Mouse (Mus musculus) urinary bladder, adult 2 months (tissue): ENCODE data around the gene Lmntd2. TPM values are rescaled to one million over a fixed set of nuclear protein-coding genes. Genes with fewer than 3 reads are reported as not detected.

ENCODE experiments used
- DNase-seq: peaks from one replicate; pipeline ENCODE4 v3.0.0; 2022; ENCODE audit warnings: low spot score
- polyA plus RNA-seq: library from polyadenylated mRNA; depleted of rRNA; stranded (reverse); fragments of >200 nt; gene quantifications from 2 replicates; pipeline ENCODE4 v1.2.3, GENCODE M21; 2012; rRNA removed

Lmntd2 gene
- polyA plus RNA-seq, 1 experiment: 11.6 TPM

DNA sequence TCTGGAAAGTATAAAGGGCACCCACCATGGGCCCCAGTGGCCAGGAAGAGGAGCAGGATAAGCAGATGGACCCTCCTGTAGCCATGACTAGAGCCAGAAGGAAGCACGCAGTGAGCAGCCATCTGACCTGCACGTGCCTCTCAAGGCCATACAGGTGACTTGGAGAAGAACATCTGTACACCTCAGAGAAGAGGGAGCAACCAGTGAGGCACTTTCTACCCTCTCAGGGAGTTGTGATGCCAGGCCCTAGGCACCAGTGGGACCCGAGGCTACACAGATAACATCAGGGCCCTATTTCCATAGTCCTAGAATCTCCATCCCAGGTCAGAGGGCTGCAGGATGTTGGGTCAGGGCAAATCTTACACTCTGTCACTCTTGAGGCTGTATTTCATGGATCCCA, 23.7 kb downstream of the Lmntd2 start:
- no peak for DNase-seq

DNA sequence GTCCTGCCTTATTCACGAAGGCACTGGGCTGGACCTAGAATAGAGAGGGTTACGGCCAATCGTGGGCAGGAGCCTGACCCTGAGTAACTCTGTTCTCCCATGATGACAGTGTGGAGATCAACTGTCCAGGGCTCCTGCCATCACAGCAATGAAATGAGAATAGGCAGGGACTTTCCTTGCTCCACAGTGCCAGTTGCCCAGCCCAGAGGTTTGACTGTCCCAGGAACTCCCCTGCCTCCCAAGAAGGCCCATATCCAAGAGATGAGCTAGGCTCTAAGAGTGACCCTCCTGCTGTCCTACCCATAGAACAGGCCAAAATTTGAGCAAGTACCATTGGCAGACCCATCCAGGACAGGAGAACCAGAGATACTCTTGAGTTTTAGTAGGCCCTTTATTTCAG, 25.1 kb downstream of the Lmntd2 start:
- no peak for DNase-seq

DNA sequence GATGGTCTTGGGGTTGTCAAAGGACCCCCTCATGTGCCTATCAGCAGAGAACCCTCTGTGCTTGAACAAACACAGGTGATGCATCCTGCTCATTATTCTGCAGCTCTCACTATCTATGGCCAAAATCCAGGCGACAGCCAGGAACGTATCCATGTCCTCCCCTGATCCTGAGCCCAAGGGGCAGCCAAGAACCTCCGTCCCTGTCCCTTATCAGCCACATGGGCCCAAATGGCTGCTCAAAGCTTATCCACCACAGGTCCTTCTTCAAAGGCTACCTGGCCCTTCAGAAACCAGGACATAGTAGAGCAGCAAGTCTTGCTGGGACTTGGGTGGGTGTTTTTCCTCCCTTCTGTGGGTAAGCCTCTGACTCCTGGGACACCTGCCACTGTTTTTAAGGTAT, 25.7 kb downstream of the Lmntd2 start:
- no peak for DNase-seq

DNA sequence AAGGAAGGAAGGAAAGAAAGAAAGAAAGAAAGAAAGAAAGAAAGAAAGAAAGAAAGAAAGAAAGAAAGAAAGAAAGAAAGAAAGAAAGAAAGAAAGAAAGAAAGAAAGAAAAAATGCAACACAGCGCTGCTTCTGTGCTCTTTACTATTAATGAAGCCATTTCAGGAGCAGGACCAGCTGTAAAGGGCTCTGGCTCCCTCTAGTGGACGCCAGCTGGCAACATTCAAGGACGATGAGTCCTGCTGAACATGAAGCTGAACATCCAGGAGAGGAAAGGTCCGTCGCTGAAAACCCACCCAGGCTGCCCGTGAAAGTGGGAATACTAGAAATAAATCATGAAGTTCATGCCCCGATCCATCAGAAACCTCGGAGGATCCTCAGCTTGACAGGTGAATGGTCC, 37.7 kb downstream of the Lmntd2 start:
- DNase-seq: peak; percentile 62

DNA sequence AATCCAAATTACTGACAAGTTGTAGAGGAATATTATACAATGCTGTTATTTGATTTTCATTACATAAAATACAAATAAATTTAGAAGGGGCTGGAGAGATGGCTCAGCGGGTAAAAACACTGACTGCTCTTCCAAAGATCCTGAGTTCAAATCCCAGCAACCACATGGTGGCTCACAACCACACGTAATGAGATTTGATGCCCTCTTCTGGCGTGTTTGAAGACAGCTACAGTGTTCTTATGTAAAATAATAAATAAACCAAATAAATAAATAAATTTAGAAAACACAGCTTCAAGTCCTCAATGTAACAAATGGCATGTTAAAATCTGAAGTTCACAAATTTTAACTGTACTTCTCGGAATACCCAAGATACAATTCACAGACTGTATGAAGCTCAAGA, 38.8 kb downstream of the Lmntd2 start:
- DNase-seq: no peak

DNA sequence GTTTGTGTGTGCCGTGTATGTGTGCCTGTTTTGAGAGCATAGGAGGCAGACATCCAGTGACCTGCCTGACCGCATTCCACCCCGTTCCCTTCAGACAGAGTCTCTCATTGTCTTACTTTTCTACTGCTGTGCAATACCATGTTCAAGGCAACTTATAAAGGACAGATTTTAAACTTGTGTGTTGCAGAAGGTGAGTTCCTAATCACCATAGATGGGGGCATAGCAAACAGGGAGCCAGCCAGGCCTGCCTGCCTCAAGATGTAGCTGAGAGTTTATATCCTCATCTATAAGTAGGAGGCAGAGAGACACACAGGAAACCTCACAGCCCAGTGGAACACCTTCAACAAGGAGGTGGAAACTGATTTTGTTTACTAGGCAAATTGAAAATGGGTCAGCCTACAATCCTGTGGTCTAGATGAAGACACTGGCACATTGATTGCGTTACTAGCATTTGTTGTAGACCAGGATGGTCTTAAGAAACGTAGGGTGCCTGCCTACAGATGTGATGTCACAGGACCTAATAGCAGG, 40.5 kb downstream of the Lmntd2 start:
- DNase-seq: no peak

DNA sequence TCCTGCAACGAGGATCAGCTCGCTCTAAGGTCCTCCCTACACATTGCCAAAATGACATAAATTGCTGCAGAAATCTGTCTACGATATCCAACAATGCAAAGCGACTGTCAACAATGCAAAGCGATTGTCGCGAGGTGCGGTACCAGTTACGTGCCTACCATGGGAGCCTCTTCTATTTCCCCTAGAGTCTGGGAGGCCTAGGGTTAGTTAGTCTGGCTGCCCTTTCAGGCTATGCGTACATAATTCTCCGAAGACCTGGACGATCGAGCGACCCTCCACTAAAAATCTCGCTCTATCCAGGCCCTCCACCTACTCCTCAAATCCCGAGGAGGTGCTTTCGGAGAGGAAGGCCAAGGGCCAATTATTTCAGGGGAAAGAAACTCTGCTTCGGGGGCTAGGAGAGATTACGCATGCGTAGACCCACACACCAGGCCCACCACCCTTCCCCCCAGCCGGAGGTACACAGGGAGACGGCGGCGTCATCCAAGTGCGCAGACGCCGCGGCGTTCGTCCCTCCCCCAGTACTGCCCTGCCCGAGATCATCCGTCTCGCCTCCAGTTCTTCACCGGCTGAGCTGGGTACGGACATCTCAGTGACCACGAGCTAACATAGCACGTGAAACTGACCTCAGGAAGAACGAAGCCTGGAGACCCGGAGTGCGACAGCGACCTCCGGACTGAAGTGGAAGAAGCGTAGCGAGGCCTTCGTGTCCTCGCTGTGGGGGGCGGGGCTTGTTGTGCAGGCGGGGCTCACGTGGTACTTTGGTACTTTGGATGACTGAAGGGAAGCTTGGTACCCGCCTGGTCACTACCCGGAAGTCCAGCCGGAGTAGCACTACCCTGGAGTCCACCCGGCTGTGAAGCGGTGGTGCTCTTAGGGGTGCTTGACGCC, 41.5 kb downstream of the Lmntd2 start, which contains the start of gene Rnh1:
TSS of gene Rnh1 (minus strand) at position 742 of the 891 bp plus-strand sequence.
- DNase-seq: peak; percentile 79

DNA sequence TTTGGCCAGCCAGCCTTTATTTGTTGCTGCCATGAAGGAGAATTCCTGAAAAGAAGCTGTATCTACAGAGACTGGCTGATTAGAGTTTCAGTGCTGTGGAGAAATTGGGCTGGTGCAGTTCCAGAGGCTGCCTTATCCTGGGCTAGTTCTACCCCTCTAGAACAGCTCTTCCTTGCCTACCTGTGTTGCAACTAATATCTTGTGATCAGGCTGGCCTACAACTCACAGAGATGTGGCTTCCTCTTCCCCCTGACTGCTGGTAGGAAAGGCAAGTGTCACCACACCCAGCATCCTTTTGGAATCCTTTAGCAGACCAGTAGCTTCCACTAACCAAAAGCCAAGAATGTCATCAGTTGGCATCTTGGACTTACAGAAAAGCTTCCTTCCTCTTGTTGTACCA, 44.0 kb downstream of the Lmntd2 start:
- DNase-seq: no peak

DNA sequence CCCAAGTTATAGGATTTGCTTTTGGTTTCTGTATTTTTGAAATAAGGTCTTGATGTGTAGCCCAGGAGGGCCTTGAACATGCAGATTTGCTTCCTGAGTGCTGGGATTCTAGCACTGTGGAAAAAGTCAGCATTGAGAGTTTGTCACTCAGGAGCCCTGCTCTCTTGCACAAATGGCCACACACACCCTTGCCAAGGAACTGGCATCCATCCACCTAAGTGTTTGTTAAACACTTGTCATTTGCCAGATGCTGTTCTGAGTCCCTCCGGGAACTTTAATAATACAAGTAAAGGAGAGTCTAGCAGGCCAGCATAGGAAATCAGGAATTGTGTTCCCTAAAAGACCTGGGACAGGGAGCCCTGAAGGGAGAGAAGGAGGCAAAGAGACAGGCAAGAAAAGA, 44.6 kb downstream of the Lmntd2 start:
- DNase-seq: no peak

DNA sequence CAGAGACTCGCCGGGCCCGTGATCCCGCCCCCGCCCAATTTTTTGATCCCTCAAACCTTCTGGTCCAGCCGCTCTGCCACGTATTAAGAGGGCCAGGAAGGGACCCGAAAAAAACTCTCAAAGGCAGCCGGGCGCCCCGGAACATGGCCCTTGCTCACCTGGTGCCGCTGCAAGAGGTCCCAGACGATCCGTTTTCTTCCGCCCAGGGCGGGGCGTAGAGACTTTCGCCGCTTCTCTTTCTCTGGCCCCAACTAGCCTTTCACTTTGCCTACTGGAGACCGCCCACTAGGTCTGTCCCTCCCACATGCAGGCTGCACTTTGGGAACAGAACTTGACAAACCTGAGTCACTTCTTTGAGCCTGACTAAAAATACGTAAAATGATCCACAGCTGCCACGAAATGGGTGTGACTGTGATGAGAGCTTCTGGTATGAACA, 45.3 kb downstream of the Lmntd2 start:
- DNase-seq: peak; percentile 59

DNA sequence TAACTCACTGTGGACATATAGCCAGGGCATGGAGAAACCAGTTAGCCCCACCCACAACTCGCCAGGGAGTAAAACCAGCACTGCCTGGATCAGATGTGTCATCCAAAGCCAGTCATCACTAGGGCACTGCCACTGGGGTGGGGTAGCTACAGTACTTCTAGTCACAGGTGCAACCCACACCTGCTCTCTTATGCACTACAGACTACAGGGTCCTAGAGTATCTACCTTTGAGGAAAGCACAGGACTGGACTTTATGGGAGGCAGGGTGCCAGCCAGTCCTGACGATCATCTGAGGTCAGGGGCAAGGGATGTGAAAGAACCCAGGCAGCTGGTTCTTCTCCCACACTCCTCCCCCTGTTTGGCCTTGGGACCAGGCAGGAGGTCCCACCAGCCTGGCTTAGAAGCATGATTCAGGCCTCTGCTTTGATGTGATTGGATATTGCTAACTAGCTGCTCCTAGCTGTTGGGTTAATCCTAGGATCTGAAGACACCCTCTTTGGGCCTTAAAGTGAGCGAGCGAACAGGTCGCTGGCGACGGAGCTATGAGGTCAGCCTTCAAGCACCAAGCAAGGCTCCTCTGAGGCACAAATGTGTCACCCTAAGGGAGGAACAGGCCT, 45.9 kb downstream of the Lmntd2 start:
- DNase-seq: peak; percentile 36

DNA sequence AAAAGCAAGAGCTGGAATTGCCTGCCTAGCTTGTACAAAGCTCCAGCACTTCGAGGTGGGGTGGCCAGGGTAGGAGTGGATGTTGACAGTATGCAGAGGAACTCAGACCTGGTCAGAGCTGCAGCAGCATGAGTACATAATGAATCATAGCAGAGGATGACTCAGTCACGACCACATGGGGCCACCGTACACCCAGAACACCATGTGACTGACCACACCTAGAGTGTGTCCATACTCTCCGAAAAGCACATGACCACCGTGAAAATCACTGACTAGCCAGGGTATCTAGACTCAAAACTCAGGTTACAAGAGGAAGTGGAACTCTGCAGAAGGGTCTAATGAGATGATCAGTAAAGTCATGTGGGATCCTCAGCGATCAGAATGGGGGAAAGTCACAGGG, 49.0 kb downstream of the Lmntd2 start:
- DNase-seq: no peak

DNA sequence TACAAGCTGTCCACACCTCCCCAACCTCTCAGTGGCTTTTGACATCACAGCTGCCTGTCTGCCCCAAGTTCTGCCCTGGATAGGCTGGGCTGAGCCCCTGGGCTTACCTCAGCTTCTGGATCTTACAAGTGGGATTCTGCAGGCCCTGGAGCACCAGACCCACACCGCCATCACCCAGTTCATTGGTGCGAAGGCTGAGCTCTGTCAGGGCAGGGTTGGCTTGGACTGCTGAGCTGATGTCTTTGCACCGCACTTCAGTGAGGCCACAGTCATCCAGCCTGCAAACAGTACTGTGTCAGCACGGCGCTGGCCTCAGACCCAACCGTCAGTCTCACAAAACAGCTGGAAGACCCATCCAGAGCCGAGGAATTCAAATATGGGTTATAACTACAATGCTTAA, 49.5 kb downstream of the Lmntd2 start:
- DNase-seq: no peak

Other genes starting within 250 kb of the Lmntd2 start
- 240 and 346 TPM in 2 replicates for gene Ifitm1, start 246.9 kb downstream of the Lmntd2 start, polyA plus RNA-seq
- gene Ifitm3, start 203.3 kb downstream of the Lmntd2 start, polyA plus RNA-seq: 596 and 696 TPM in 2 replicates
- gene Ifitm6, start 196.2 kb downstream of the Lmntd2 start, polyA plus RNA-seq: 7.5 and 8.8 TPM in 2 replicates
- gene Gm17387, start 184.9 kb downstream of the Lmntd2 start, polyA plus RNA-seq: not detected in 2 replicates
- 0.45 and 0.55 TPM in 2 replicates for gene B4galnt4, start 153.0 kb downstream of the Lmntd2 start, polyA plus RNA-seq
- 26.5 and 27.7 TPM in 2 replicates for gene Pkp3, start 135.9 kb downstream of the Lmntd2 start, polyA plus RNA-seq
- gene Sigirr, start 113.5 kb downstream of the Lmntd2 start, polyA plus RNA-seq: 13.8 and 15.0 TPM in 2 replicates
- 7.5 and 13.7 TPM in 2 replicates for gene Ano9, start 96.3 kb downstream of the Lmntd2 start, polyA plus RNA-seq
- 25.6 and 27.7 TPM in 2 replicates for gene Ptdss2, start 91.7 kb downstream of the Lmntd2 start, polyA plus RNA-seq
- 126 and 135 TPM in 2 replicates for gene Rnh1, start 41.2 kb downstream of the Lmntd2 start, polyA plus RNA-seq
- 114 and 129 TPM in 2 replicates for gene Hras, start 20.1 kb downstream of the Lmntd2 start, polyA plus RNA-seq
- gene Lrrc56, start 19.9 kb downstream of the Lmntd2 start, polyA plus RNA-seq: 5.2 and 5.8 TPM in 2 replicates
- gene Rassf7, start 1.8 kb upstream of the Lmntd2 start, polyA plus RNA-seq: 97.6 and 157 TPM in 2 replicates
- 16.4 and 30.4 TPM in 2 replicates for gene Phrf1, start 14.7 kb upstream of the Lmntd2 start, polyA plus RNA-seq
- gene Irf7, start 52.4 kb upstream of the Lmntd2 start, polyA plus RNA-seq: 21.2 and 23.3 TPM in 2 replicates
- 0.07 TPM in 1 of 2 replicates, not detected in the other for gene Cdhr5, start 62.7 kb upstream of the Lmntd2 start, polyA plus RNA-seq
- 0.41 and 1.3 TPM in 2 replicates for gene Sct, start 65.1 kb upstream of the Lmntd2 start, polyA plus RNA-seq
- gene Drd4, start 77.9 kb upstream of the Lmntd2 start, polyA plus RNA-seq: 0.06 and 0.21 TPM in 2 replicates
- gene Deaf1, start 113.6 kb upstream of the Lmntd2 start, polyA plus RNA-seq: 14.6 and 22.8 TPM in 2 replicates
- gene Tmem80, start 113.7 kb upstream of the Lmntd2 start, polyA plus RNA-seq: 34.1 and 42.5 TPM in 2 replicates
- 79.7 and 109 TPM in 2 replicates for gene Eps8l2, start 124.8 kb upstream of the Lmntd2 start, polyA plus RNA-seq
- gene Taldo1, start 178.1 kb upstream of the Lmntd2 start, polyA plus RNA-seq: 269 and 320 TPM in 2 replicates
- 48.3 and 59.2 TPM in 2 replicates for gene Gatd1, start 200.1 kb upstream of the Lmntd2 start, polyA plus RNA-seq
- 1.3 and 3.4 TPM in 2 replicates for gene Cend1, start 215.4 kb upstream of the Lmntd2 start, polyA plus RNA-seq
- gene Slc25a22, start 223.8 kb upstream of the Lmntd2 start, polyA plus RNA-seq: 42.0 and 55.2 TPM in 2 replicates
- gene Pidd1, start 229.9 kb upstream of the Lmntd2 start, polyA plus RNA-seq: 4.7 and 4.8 TPM in 2 replicates
- gene Rplp2, start 233.3 kb upstream of the Lmntd2 start, polyA plus RNA-seq: 1,171 and 1,507 TPM in 2 replicates
- gene Pnpla2, start 241.1 kb upstream of the Lmntd2 start, polyA plus RNA-seq: 108 and 133 TPM in 2 replicates
- 24.0 and 25.8 TPM in 2 replicates for gene Cracr2b, start 247.0 kb upstream of the Lmntd2 start, polyA plus RNA-seq